Mouse (Mus musculus) midbrain, embryonic 14.5 days (tissue): ENCODE results near the gene Ect2. TPM values are rescaled to one million over a fixed set of nuclear protein-coding genes. Genes with fewer than 3 reads are reported as not detected.

Source experiments
- ATAC-seq: fragments of 200-750 bp; cut with Nextera tagmentation; 2 replicates; pipeline ENCODE4 v1.8.0; 2017; ENCODE audit warnings: moderate number of reproducible peaks, moderate library complexity; ENCODE audit not compliant: low FRiP score, low TSS enrichment
- DNase-seq: peaks from one replicate; pipeline ENCODE4 v3.0.0-alpha.2; 2015
- H3K27ac ChIP-seq: fragments of 300-500 bp; sonication (generic); replicated peaks from 2 replicates; pipeline ENCODE4 v1.5.1; 2014; ENCODE audit warnings: mild to moderate bottlenecking, low read depth, low read length, moderate library complexity
- H3K27me3 ChIP-seq: fragments of 300-500 bp; sonication (generic); 2 replicates; pipeline ENCODE4 v1.6.1; 2014; ENCODE audit warnings: low read length, control low read depth, mixed read lengths; ENCODE audit not compliant: control insufficient read depth, insufficient read depth
- H3K36me3 ChIP-seq: fragments of 300-500 bp; sonication (generic); 2 replicates; pipeline ENCODE4 v1.6.1; 2014; ENCODE audit warnings: low read length, control low read depth; ENCODE audit not compliant: control insufficient read depth, insufficient read depth
- H3K4me1 ChIP-seq: fragments of 300-500 bp; sonication (generic); 2 replicates; pipeline ENCODE4 v1.6.1; 2014; ENCODE audit warnings: mild to moderate bottlenecking, antibody characterized with exemption, low read length, control low read depth; ENCODE audit not compliant: control insufficient read depth, insufficient read depth
- H3K4me2 ChIP-seq: fragments of 300-500 bp; sonication (generic); 2 replicates; pipeline ENCODE4 v1.6.1; 2014; ENCODE audit warnings: mild to moderate bottlenecking, low read length, moderate library complexity
- H3K4me3 ChIP-seq: fragments of 300-500 bp; sonication (generic); replicated peaks from 2 replicates; pipeline ENCODE4 v1.5.1; 2014; ENCODE audit warnings: low read depth, low read length
- H3K9ac ChIP-seq: fragments of 300-500 bp; sonication (generic); replicated peaks from 2 replicates; pipeline ENCODE4 v1.6.1; 2014; ENCODE audit warnings: mild to moderate bottlenecking, low read length, moderate library complexity
- H3K9me3 ChIP-seq: fragments of 300-500 bp; sonication (generic); 2 replicates; pipeline ENCODE4 v1.6.1; 2016; ENCODE audit warnings: low read length, control low read depth, mixed read lengths; ENCODE audit not compliant: control insufficient read depth
- WGBS: fragments of 180-500 bp; shearing (Covaris S2); extraction: QIAGEN DNeasy Blood & Tissue Kit; methylation state at CpG from one replicate; pipeline ENCODE4 v1.1.7; 2014; 5-methylcytosine and 5-hydroxymethylcytosine counted together
- polyA plus RNA-seq: library from polyadenylated mRNA; unstranded; fragments of >200 nt; fragmentation: Nextera tagmentation; extraction: Ambion mirVana; gene quantifications from 2 replicates; pipeline ENCODE4 v1.2.1, GENCODE M21; 2014

Ect2 gene
- polyA plus RNA-seq, 1 experiment from 2014 or later: 16.9 TPM

- Histone ChIP-seq H3K4me1 (no peaks in the 10 kb centered on the region), H3K27me3 (no peaks in the 10 kb centered on the region), H3K4me2 (no peak overlapping the region), H3K36me3 (no peaks in the 10 kb centered on the region), H3K9ac (no peak overlapping the region), H3K9me3 (no peaks in the 10 kb centered on the region), H3K4me3 (no peak overlapping the region), H3K27ac (no peak overlapping the region)
- ATAC-seq: no peak
- no peak for DNase-seq
- WGBS: 90% methylated on average over 3 of the region's 3 CpGs
Measured at GRCm38 (mm10) chr3:27165481-27166065, 11.9 kb upstream of the Ect2 start.

GRCm38 (mm10) chr3:27162410-27162804 lies 8.7 kb upstream of the Ect2 start:
- Histone ChIP-seq H3K4me3 (no peak overlapping the region), H3K27me3 (no peaks in the 10 kb centered on the region), H3K9ac (no peak overlapping the region), H3K4me1 (no peaks in the 10 kb centered on the region), H3K4me2 (no peak overlapping the region), H3K27ac (no peak overlapping the region), H3K36me3 (no peaks in the 10 kb centered on the region), H3K9me3 (no peaks in the 10 kb centered on the region)
- 62% methylated on average over 2 of the region's 2 CpGs for WGBS
- no peak for ATAC-seq
- no peak for DNase-seq

- no peaks in the 10 kb centered on the region for H3K4me1 ChIP-seq
- no peak overlapping the region for H3K27ac ChIP-seq
- no peaks in the 10 kb centered on the region for H3K9me3 ChIP-seq
- WGBS: 84% methylated on average over 6 of the region's 6 CpGs
- no peak for ATAC-seq
- no peak for DNase-seq
- H3K4me3 ChIP-seq: no peak overlapping the region
- H3K9ac ChIP-seq: no peak overlapping the region
- H3K4me2 ChIP-seq: no peak overlapping the region
- no peaks in the 10 kb centered on the region for H3K36me3 ChIP-seq
- H3K27me3 ChIP-seq: no peaks in the 10 kb centered on the region
Measured at GRCm38 (mm10) chr3:27161645-27162409, 8.1 kb upstream of the Ect2 start.

- WGBS: 65% methylated on average over 4 of the region's 4 CpGs
- Histone ChIP-seq H3K27me3 (no peaks in the 10 kb centered on the region), H3K9me3 (no peaks in the 10 kb centered on the region), H3K4me2 (no peak overlapping the region), H3K4me3 (no peak overlapping the region), H3K9ac (no peak overlapping the region), H3K27ac (no peak overlapping the region), H3K4me1 (no peaks in the 10 kb centered on the region), H3K36me3 (no peaks in the 10 kb centered on the region)
- DNase-seq: no peak
- ATAC-seq: no peak; the same call in 1 of the 2 replicates
Measured at GRCm38 (mm10) chr3:27158910-27159309, 5.2 kb upstream of the Ect2 start.

GRCm38 (mm10) chr3:27156594-27156949 lies 2.9 kb upstream of the Ect2 start:
- DNase-seq: no peak
- Histone ChIP-seq H3K9ac (no peak overlapping the region), H3K4me3 (no peak overlapping the region), H3K27ac (no peak overlapping the region), H3K9me3 (no peaks in the 10 kb centered on the region), H3K27me3 (no peaks in the 10 kb centered on the region), H3K36me3 (no peaks in the 10 kb centered on the region), H3K4me2 (no peak overlapping the region), H3K4me1 (peaks cover 7% of the 10 kb centered on the region)
- no peak for ATAC-seq
- WGBS: 61% methylated on average over 3 of the region's 3 CpGs

- no peak for ATAC-seq
- Histone ChIP-seq H3K27me3 (no peaks in the 10 kb centered on the region), H3K9ac (no peak overlapping the region), H3K27ac (no peak overlapping the region), H3K4me3 (no peak overlapping the region), H3K9me3 (no peaks in the 10 kb centered on the region), H3K4me2 (no peak overlapping the region), H3K36me3 (no peaks in the 10 kb centered on the region), H3K4me1 (peaks cover 7% of the 10 kb centered on the region)
- DNase-seq: no peak
- 81% methylated on average over 9 of the region's 9 CpGs for WGBS
Measured at GRCm38 (mm10) chr3:27155856-27156593, 2.3 kb upstream of the Ect2 start.

- H3K9me3 ChIP-seq: no peaks in the 10 kb centered on the region
- no peak for DNase-seq
- ATAC-seq: no peak
- H3K4me1 ChIP-seq: peaks cover 7% of the 10 kb centered on the region
- no peaks in the 10 kb centered on the region for H3K36me3 ChIP-seq
- no peak overlapping the region for H3K4me3 ChIP-seq
- H3K4me2 ChIP-seq: no peak overlapping the region
- no peaks in the 10 kb centered on the region for H3K27me3 ChIP-seq
- no peak overlapping the region for H3K27ac ChIP-seq
- no peak overlapping the region for H3K9ac ChIP-seq
- WGBS: 24% methylated on average over 6 of the region's 6 CpGs
Measured at GRCm38 (mm10) chr3:27155051-27155855, 1.6 kb upstream of the Ect2 start.

GRCm38 (mm10) chr3:27154280-27154679 lies 602 bp upstream of the Ect2 start:
- Histone ChIP-seq H3K9me3 (no peaks in the 10 kb centered on the region), H3K27ac (0 out of 2 replicates have a peak overlapping the region, but pooled peaks have one; percentile 26), H3K4me2 (peak overlapping the region; percentile 49), H3K4me1 (peaks cover 7% of the 10 kb centered on the region), H3K9ac (no peak overlapping the region; the same call in 1 of the 2 replicates), H3K36me3 (no peaks in the 10 kb centered on the region), H3K27me3 (no peaks in the 10 kb centered on the region), H3K4me3 (peak overlapping the region; percentile 77)
- peak; percentile 2 for DNase-seq
- peak; percentile 3; the same call in 1 of the 2 replicates for ATAC-seq
- whole genome bisulfite sequencing: 53% methylated on average over 2 of the region's 2 CpGs
